Mouse (Mus musculus) small intestine, adult 2 months (tissue): Measurements from ENCODE around the gene Adgrg5. TPM values are rescaled to one million over a fixed set of nuclear protein-coding genes. Genes with fewer than 3 reads are reported as not detected.

Experiments used
- H3K27ac ChIP-seq: fragments of 200-500 bp; 2 replicates; pipeline ENCODE4 v1.5.1; 2012; ENCODE audit warnings: low read depth, low read length, control low read depth, inconsistent platforms; ENCODE audit not compliant: insufficient read depth
- H3K27me3 ChIP-seq: fragments of 200-500 bp; 2 replicates; pipeline ENCODE4 v1.6.1; 2012; ENCODE audit warnings: mild to moderate bottlenecking, moderate library complexity, low read length, inconsistent platforms; ENCODE audit not compliant: control insufficient read depth, insufficient read depth
- H3K36me3 ChIP-seq: fragments of 200-500 bp; 2 replicates; pipeline ENCODE4 v1.6.1; 2012; ENCODE audit warnings: mild to moderate bottlenecking, low read length, control low read depth, inconsistent platforms; ENCODE audit not compliant: control insufficient read depth, insufficient read depth
- H3K4me1 ChIP-seq: fragments of 200-500 bp; 2 replicates; pipeline ENCODE4 v1.6.1; 2012; ENCODE audit warnings: low read length, inconsistent platforms, mixed read lengths; ENCODE audit not compliant: control insufficient read depth, insufficient read depth, insufficient read length
- H3K4me3 ChIP-seq: fragments of 200-500 bp; 2 replicates; pipeline ENCODE4 v1.5.1; 2012; ENCODE audit warnings: low read depth, mild to moderate bottlenecking, control low read depth, inconsistent platforms, low read length, moderate library complexity
- CTCF ChIP-seq: fragments of 200-500 bp; IDR thresholded peaks from 2 replicates; pipeline ENCODE4 v1.5.1; 2012; ENCODE audit warnings: low read depth, mild to moderate bottlenecking, control low read depth, inconsistent platforms, low read length, moderate library complexity, mixed read lengths; ENCODE audit not compliant: insufficient replicate concordance, insufficient read length; ENCODE audit errors: extremely low read depth
- POLR2A ChIP-seq: fragments of 200-500 bp; IDR thresholded peaks from 2 replicates; pipeline ENCODE4 v1.6.1; 2012; ENCODE audit warnings: low read depth, mild to moderate bottlenecking, control low read depth, inconsistent platforms, low read length, moderate library complexity
- WGBS: fragments of 180-500 bp; shearing (Covaris S2); methylation state at CpG from one replicate; pipeline ENCODE4 v1.1.7; 2018; 5-methylcytosine and 5-hydroxymethylcytosine counted together
- polyA plus RNA-seq: library from polyadenylated mRNA; depleted of rRNA; stranded (reverse); fragments of >200 nt; gene quantifications from 2 replicates; pipeline ENCODE4 v1.2.3, GENCODE M21; 2012

Gene Adgrg5
- polyA plus RNA-seq, 1 experiment = 15.4 TPM

GRCm38 (mm10) chr8:94917352-94917751, 6.1 kb upstream of the Adgrg5 start:
- peak overlapping the region; percentile 66; the same call in 1 of the 2 replicates for H3K27ac ChIP-seq

GRCm38 (mm10) chr8:94917851-94918495, 5.5 kb upstream of the Adgrg5 start, which contains the start of gene Ccdc102a:
Gene Ccdc102a, minus strand, starts transcription at chr8:94918098.
- H3K27ac ChIP-seq = peak within 1 kb of the TSS; percentile 66
- peak within 1 kb of the TSS; percentile 76 for H3K4me3 ChIP-seq
- H3K4me1 ChIP-seq = peaks cover 13% of the 10 kb centered on the region
- H3K27me3 ChIP-seq = peaks cover 11% of the 10 kb centered on the region
- H3K36me3 ChIP-seq = no peaks in the 10 kb centered on the region
- WGBS = 4% methylated on average over 45 of the region's 51 CpGs
- TF ChIP-seq POLR2A (0 out of 2 replicates have a peak, but pooled peaks have one; percentile 18), CTCF (no peak)

More at GRCm38 (mm10) chr8:94917352-94917751, 6.1 kb upstream of the Adgrg5 start:
- TF ChIP-seq CTCF (peak; percentile 54; the same call in 1 of the 2 replicates), POLR2A (no peak)
- 2% methylated on average over 27 of the region's 27 CpGs for WGBS
- H3K4me3 ChIP-seq = peak overlapping the region; percentile 76
- no peaks in the 10 kb centered on the region for H3K36me3 ChIP-seq
- H3K4me1 ChIP-seq = peaks cover 8% of the 10 kb centered on the region
- peaks cover 11% of the 10 kb centered on the region for H3K27me3 ChIP-seq

DNA sequence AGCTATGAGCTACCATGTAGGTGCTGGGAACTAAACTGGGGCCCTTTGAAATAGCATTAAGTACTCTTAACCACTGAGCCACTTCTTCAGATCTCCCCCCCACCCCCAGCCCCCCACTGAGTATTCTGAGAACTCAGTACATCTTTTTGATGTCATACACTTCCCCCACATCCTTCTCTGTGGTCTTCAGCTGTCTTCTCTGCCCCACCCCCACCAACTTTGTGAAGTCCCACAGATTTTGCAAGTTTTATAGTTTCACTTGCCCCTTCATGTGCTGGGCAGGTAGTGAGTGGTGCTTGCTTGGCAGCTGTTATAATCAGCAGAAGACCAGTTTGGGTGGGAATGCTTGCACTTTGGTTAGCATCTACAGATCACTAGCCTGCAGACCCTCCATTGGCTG, 4.2 kb upstream of the Adgrg5 start:
- H3K27me3 ChIP-seq = peaks cover 11% of the 10 kb centered on the region
- H3K27ac ChIP-seq = peak overlapping the region; percentile 56

GRCm38 (mm10) chr8:94922176-94922575, 1.3 kb upstream of the Adgrg5 start:
- peaks cover 11% of the 10 kb centered on the region for H3K27me3 ChIP-seq
- 52% methylated on average over 6 of the region's 6 CpGs for WGBS
- peaks cover 10% of the 10 kb centered on the region for H3K4me1 ChIP-seq
- H3K4me3 ChIP-seq = no peak overlapping the region
- H3K36me3 ChIP-seq = no peaks in the 10 kb centered on the region
- no peak for TF ChIP-seq CTCF
- no peak for TF ChIP-seq POLR2A
- peak overlapping the region; percentile 9; the same call in 1 of the 2 replicates for H3K27ac ChIP-seq

More for the DNA sequence above, 4.2 kb upstream of the Adgrg5 start:
- Histone ChIP-seq H3K4me1 (peaks cover 10% of the 10 kb centered on the region), H3K36me3 (no peaks in the 10 kb centered on the region), H3K4me3 (no peak overlapping the region)
- TF ChIP-seq CTCF = no peak
- TF ChIP-seq POLR2A = no peak

DNA sequence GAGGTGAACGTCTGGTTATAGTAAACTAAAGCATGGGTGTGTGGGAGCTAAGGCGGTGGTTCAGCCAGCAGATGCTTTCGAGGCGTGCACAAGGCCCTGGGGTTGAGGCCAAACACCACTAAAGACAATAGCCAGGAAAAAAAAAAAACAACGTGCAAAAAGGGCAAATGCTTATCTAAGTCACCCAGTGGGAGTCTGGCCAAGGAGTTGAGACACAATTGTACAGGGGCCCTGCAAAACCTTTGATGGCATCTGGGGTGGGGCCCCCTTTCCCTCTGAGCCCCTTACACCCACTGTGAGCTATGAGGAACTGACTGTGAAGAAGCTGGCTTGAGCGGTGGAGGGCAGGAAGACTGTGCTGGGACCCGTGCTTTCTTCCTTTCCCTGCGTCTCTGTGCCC, 892 bp upstream of the Adgrg5 start:
- Histone ChIP-seq H3K27ac (no peak overlapping the region; the same call in 1 of the 2 replicates), H3K4me1 (peaks cover 10% of the 10 kb centered on the region), H3K27me3 (peaks cover 6% of the 10 kb centered on the region), H3K36me3 (no peaks in the 10 kb centered on the region), H3K4me3 (no peak overlapping the region)
- 9% methylated on average over 8 of the region's 8 CpGs for WGBS
- TF ChIP-seq CTCF = no peak
- no peak for TF ChIP-seq POLR2A

- Histone ChIP-seq H3K36me3 (no peaks in the 10 kb centered on the region), H3K4me1 (no peaks in the 10 kb centered on the region), H3K27ac (no peak overlapping the region), H3K4me3 (no peak overlapping the region), H3K27me3 (no peaks in the 10 kb centered on the region)
- 49% methylated on average over 3 of the region's 3 CpGs for WGBS
- TF ChIP-seq CTCF (no peak), POLR2A (no peak)
Observed at GRCm38 (mm10) chr8:94928227-94928626, 4.7 kb downstream of the Adgrg5 start.

DNA sequence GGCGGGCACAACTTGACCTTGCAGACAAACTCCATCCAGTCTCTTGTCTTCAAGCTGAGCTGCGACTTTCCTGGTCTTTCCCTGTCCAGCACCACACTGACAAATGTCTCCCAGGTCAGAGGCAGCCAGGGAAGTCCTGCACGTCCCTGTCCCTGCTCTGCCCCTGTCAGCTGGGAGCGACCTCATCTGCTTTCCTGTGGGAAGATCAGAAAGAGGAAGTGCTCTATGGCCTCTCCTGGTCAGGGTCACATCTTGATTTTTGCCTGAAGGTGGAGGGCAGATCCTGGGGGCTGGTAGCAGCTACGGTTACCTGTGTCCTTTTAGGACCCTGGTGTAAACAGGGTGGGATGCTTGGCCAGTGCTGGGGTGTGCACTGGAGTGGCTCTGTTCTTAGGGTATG, 10.4 kb downstream of the Adgrg5 start:
- H3K27ac ChIP-seq = no peak overlapping the region
- no peak for TF ChIP-seq CTCF
- TF ChIP-seq POLR2A = no peak
- no peaks in the 10 kb centered on the region for H3K36me3 ChIP-seq
- H3K27me3 ChIP-seq = no peaks in the 10 kb centered on the region
- 50% methylated on average over 5 of the region's 5 CpGs for WGBS
- no peak overlapping the region for H3K4me3 ChIP-seq
- H3K4me1 ChIP-seq = no peaks in the 10 kb centered on the region
